Mouse (Mus musculus) MEL (cell line): ENCODE results near the gene Siah1a. TPM values are rescaled to one million over a fixed set of nuclear protein-coding genes. Genes with fewer than 3 reads are reported as not detected.

Experiments used
- DNase-seq: peaks from one replicate; pipeline ENCODE4 v3.0.0; 2011; ENCODE audit warnings: low read depth, low spot score
- H3K27ac ChIP-seq: 2 replicates; pipeline ENCODE4 v1.5.1; 2012; ENCODE audit warnings: low read depth, mild to moderate bottlenecking, control low read depth, low read length, moderate library complexity; ENCODE audit not compliant: control insufficient read depth
- H3K27me3 ChIP-seq, 2 experiments: fragments of 150-350 bp in 1 of 2; sonication (generic) in 1 of 2; 2 replicates each; pipeline ENCODE4 v1.6.1; 2012; ENCODE audit warnings: low read length in 2 of 2, mild to moderate bottlenecking in 2 of 2, improper control_type of control experiment in 1 of 2, moderate library complexity in 1 of 2; ENCODE audit not compliant: insufficient read depth in 2 of 2, control insufficient read depth in 1 of 2
- H3K36me3 ChIP-seq, 2 experiments: 2 replicates each; pipeline ENCODE4 v1.6.1; 2012 to 2014; ENCODE audit warnings: low read length in 2 of 2, improper control_type of control experiment in 1 of 2, inconsistent platforms in 1 of 2, mild to moderate bottlenecking in 1 of 2; ENCODE audit not compliant: insufficient read depth in 2 of 2, control insufficient read depth in 1 of 2
- H3K4me1 ChIP-seq, 2 experiments: fragments of 150-350 bp in 1 of 2; sonication (generic) in 1 of 2; 2 replicates each; pipeline ENCODE4 v1.6.1; 2012; ENCODE audit warnings: low read length in 2 of 2, improper control_type of control experiment in 1 of 2, mild to moderate bottlenecking in 1 of 2; ENCODE audit not compliant: insufficient read depth in 2 of 2, control insufficient read depth in 1 of 2
- H3K4me3 ChIP-seq, 2 experiments: fragments of 150-350 bp in 1 of 2; sonication (generic) in 1 of 2; 2 replicates each; pipeline ENCODE4 v1.5.1; 2012; ENCODE audit warnings: low read depth in 2 of 2, low read length in 2 of 2, mild to moderate bottlenecking in 2 of 2, moderate library complexity in 2 of 2, control low read depth in 1 of 2, improper control_type of control experiment in 1 of 2; ENCODE audit not compliant: control insufficient read depth in 1 of 2, insufficient read depth in 1 of 2
- H3K79me2 ChIP-seq: 2 replicates; pipeline ENCODE4 v1.6.1; 2012; ENCODE audit warnings: mild to moderate bottlenecking, low read length, moderate library complexity; ENCODE audit not compliant: control insufficient read depth, poor library complexity, insufficient read depth
- H3K9ac ChIP-seq: 2 replicates; pipeline ENCODE4 v1.6.1; 2012; ENCODE audit warnings: low read depth, mild to moderate bottlenecking, control low read depth, low read length, moderate library complexity; ENCODE audit not compliant: control insufficient read depth, poor library complexity, severe bottlenecking
- H3K9me3 ChIP-seq: fragments of 150-350 bp; sonication (generic); replicated peaks from 2 replicates; pipeline ENCODE4 v1.6.1; 2012; ENCODE audit warnings: mild to moderate bottlenecking, low read length, improper control_type of control experiment, moderate library complexity; ENCODE audit not compliant: insufficient read depth
- E2F4 ChIP-seq: IDR thresholded peaks from 2 replicates; pipeline ENCODE4 v1.6.1; 2011; ENCODE audit warnings: low read depth, low read length, improper control_type of control experiment, borderline replicate concordance
- EP300 ChIP-seq, 2 experiments: IDR thresholded peaks; 2 replicates each; pipeline ENCODE4 v1.6.1; 2011; ENCODE audit warnings: improper control_type of control experiment in 2 of 2, low read length in 2 of 2, low read depth in 1 of 2, mild to moderate bottlenecking in 1 of 2
- GABPA ChIP-seq: IDR thresholded peaks from 2 replicates; pipeline ENCODE4 v1.6.1; 2012; ENCODE audit warnings: low read depth, mild to moderate bottlenecking, inconsistent platforms, low read length, improper control_type of control experiment, moderate library complexity
- GATA1 ChIP-seq: IDR thresholded peaks from 2 replicates; pipeline ENCODE4 v1.6.1; 2011; ENCODE audit warnings: low read depth, low read length, improper control_type of control experiment
- HCFC1 ChIP-seq: IDR thresholded peaks from 2 replicates; pipeline ENCODE4 v1.6.1; 2012; ENCODE audit warnings: low read depth, mild to moderate bottlenecking, inconsistent platforms, low read length, improper control_type of control experiment, moderate library complexity
- JUND ChIP-seq: IDR thresholded peaks from 2 replicates; pipeline ENCODE4 v1.6.1; 2011; ENCODE audit warnings: low read depth, mild to moderate bottlenecking, improper control_type of control experiment, low read length
- KAT2A ChIP-seq: conservative IDR thresholded peaks from 2 replicates; pipeline ENCODE4 v1.6.1; 2012; ENCODE audit warnings: low read depth, low read length, improper control_type of control experiment, inconsistent platforms
- MAFK ChIP-seq: IDR thresholded peaks from 2 replicates; pipeline ENCODE4 v1.6.1; 2011; ENCODE audit warnings: low read depth, mild to moderate bottlenecking, low read length, improper control_type of control experiment, borderline replicate concordance
- MAX ChIP-seq: IDR thresholded peaks from 2 replicates; pipeline ENCODE4 v1.6.1; 2011; ENCODE audit warnings: low read length, improper control_type of control experiment
- MEF2A ChIP-seq: IDR thresholded peaks from 2 replicates; pipeline ENCODE4 v1.6.1; 2014; ENCODE audit warnings: low read depth, mild to moderate bottlenecking, inconsistent platforms, low read length, improper control_type of control experiment; ENCODE audit not compliant: poor library complexity, insufficient replicate concordance, severe bottlenecking; ENCODE audit errors: extremely low read depth
- MYB ChIP-seq: IDR thresholded peaks from 2 replicates; pipeline ENCODE4 v1.6.1; 2011; ENCODE audit warnings: mild to moderate bottlenecking, low read depth, low read length, improper control_type of control experiment
- MYC ChIP-seq: IDR thresholded peaks from 2 replicates; pipeline ENCODE4 v1.6.1; 2011; ENCODE audit warnings: low read depth, mild to moderate bottlenecking, low read length, improper control_type of control experiment, moderate library complexity
- NRF1 ChIP-seq: IDR thresholded peaks from 2 replicates; pipeline ENCODE4 v1.6.1; 2014; ENCODE audit warnings: low read depth, mild to moderate bottlenecking, inconsistent platforms, low read length, improper control_type of control experiment, moderate library complexity; ENCODE audit not compliant: poor library complexity, insufficient read depth, severe bottlenecking
- RAD21 ChIP-seq: IDR thresholded peaks from 2 replicates; pipeline ENCODE4 v1.6.1; 2011; ENCODE audit warnings: mild to moderate bottlenecking, low read depth, low read length, improper control_type of control experiment
- RCOR1 ChIP-seq: IDR thresholded peaks from 2 replicates; pipeline ENCODE4 v1.6.1; 2012; ENCODE audit warnings: low read depth, mild to moderate bottlenecking, inconsistent platforms, low read length, improper control_type of control experiment
- TAL1 ChIP-seq: IDR thresholded peaks from 2 replicates; pipeline ENCODE4 v1.6.1; 2012; ENCODE audit warnings: mild to moderate bottlenecking, inconsistent platforms, low read length, moderate library complexity, mixed read lengths
- TBP ChIP-seq: IDR thresholded peaks from 2 replicates; pipeline ENCODE4 v1.8.0; 2011; ENCODE audit warnings: low read depth, low read length, improper control_type of control experiment
- UBTF ChIP-seq: IDR thresholded peaks from 2 replicates; pipeline ENCODE4 v1.6.1; 2012; ENCODE audit warnings: low read depth, mild to moderate bottlenecking, inconsistent platforms, low read length, improper control_type of control experiment, moderate library complexity, borderline replicate concordance; ENCODE audit not compliant: insufficient read depth
- USF1 ChIP-seq: IDR thresholded peaks from 2 replicates; pipeline ENCODE4 v1.6.1; 2014; ENCODE audit warnings: low read depth, mild to moderate bottlenecking, inconsistent platforms, low read length, improper control_type of control experiment, moderate library complexity
- USF2 ChIP-seq, 2 experiments: IDR thresholded peaks; 2 replicates each; pipeline ENCODE4 v1.6.1; 2011 to 2012; ENCODE audit warnings: improper control_type of control experiment in 2 of 2, low read length in 2 of 2, borderline replicate concordance in 1 of 2, inconsistent platforms in 1 of 2, low read depth in 1 of 2, mild to moderate bottlenecking in 1 of 2; ENCODE audit not compliant: insufficient read depth in 1 of 2
- ZMIZ1 ChIP-seq: IDR thresholded peaks from 2 replicates; pipeline ENCODE4 v1.6.1; 2012; ENCODE audit warnings: low read depth, mild to moderate bottlenecking, inconsistent platforms, low read length, improper control_type of control experiment, moderate library complexity
- polyA plus RNA-seq, 2 experiments: library from polyadenylated mRNA; stranded (reverse) in 1 of 2; unstranded in 1 of 2; fragments of >175 nt in 1 of 2; fragments of >200 nt in 1 of 2; gene quantifications; 2 replicates each; pipeline versions ENCODE4 v1.2.1 to v1.2.4; 2012; ENCODE audit warnings: low replicate concordance in 2 of 2, low read depth in 1 of 2; ENCODE audit not compliant: insufficient read length in 2 of 2, insufficient read depth in 1 of 2, missing spikeins in 1 of 2
- total RNA-seq: library from RNA; depleted of rRNA; stranded (reverse); fragments of 300-350 nt; gene quantifications from 2 replicates; pipeline ENCODE4 v1.2.3, GENCODE M21; 2012

Gene Siah1a
- total and polyA plus RNA-seq, 3 experiments: 8.3 to 12.2 TPM; not detected in 1

DNA sequence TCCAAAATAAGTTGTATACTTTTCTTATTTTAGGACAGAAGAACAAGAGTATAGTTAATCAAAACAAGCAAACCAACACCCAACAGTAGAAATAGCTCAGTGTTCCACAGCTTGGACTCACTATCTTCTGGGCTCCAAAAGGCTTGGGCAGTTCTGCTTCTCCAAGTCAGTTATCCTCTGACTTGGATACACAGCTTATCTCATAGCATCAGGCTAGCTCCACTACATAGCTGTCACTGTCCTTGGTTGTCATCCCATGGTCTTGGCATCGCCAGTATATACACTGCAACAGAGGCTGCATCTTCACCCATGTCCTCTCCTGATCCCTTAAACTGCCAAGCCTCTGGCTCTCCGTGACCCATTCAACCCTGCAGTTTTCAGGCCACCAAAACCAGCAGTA lies 50.0 kb downstream of the Siah1a start:
- no peak overlapping the region for H3K9ac ChIP-seq
- H3K27ac ChIP-seq: no peak overlapping the region
- H3K79me2 ChIP-seq: no peaks in the 10 kb centered on the region
- TF ChIP-seq EP300 (IDR thresholded peaks at IDR 0.05; ENCODE audit: low read depth in 1 of 2, low read length in 2 of 2): no peak
- no peak for TF ChIP-seq MYB
- no peak for TF ChIP-seq ZMIZ1
- no peak for TF ChIP-seq TAL1
- TF ChIP-seq MAFK: no peak
- TF ChIP-seq MEF2A: no peak
- no peak for TF ChIP-seq GABPA
- TF ChIP-seq TBP: no peak
- TF ChIP-seq MYC: no peak
- TF ChIP-seq KAT2A: no peak
- TF ChIP-seq RAD21: no peak
- TF ChIP-seq USF2 (IDR thresholded peaks at IDR 0.05; ENCODE audit: borderline replicate concordance in 1 of 2, insufficient read depth in 1 of 2, low read depth in 1 of 2, low read length in 2 of 2): no peak
- no peak for TF ChIP-seq JUND
- no peak for TF ChIP-seq NRF1
- TF ChIP-seq USF1: no peak
- TF ChIP-seq E2F4: no peak
- H3K9me3 ChIP-seq: no peaks in the 10 kb centered on the region
- no peak overlapping the region for H3K4me3 ChIP-seq
- H3K4me1 ChIP-seq: no peaks in the 10 kb centered on the region
- DNase-seq: no peak
- no peaks in the 10 kb centered on the region; a peak in 1 of 4 replicates for H3K36me3 ChIP-seq
- H3K27me3 ChIP-seq: no peaks in the 10 kb centered on the region

- Histone ChIP-seq H3K9ac (no peak overlapping the region), H3K9me3 (no peaks in the 10 kb centered on the region), H3K27me3 (no peaks in the 10 kb centered on the region), H3K27ac (no peak overlapping the region), H3K4me3 (no peak overlapping the region), H3K36me3 (peaks cover 0 to 1% of the 10 kb centered on the region in 2 experiments; a peak in 1 of 4 replicates), H3K4me1 (no peaks in the 10 kb centered on the region), H3K79me2 (no peaks in the 10 kb centered on the region)
- TF ChIP-seq RAD21 (no peak), RCOR1 (no peak), GATA1 (no peak), HCFC1 (no peak), UBTF (no peak), GABPA (no peak), MAX (no peak)
- no peak for DNase-seq
Observed at GRCm38 (mm10) chr8:86694011-86694410, 51.7 kb downstream of the Siah1a start.
